Mouse (Mus musculus): ENCODE data around the gene Epb41l4b.
A peak's percentile ranks its signal among the peaks of the same experiment; 100 is the strongest.

The Epb41l4b gene

DNA sequence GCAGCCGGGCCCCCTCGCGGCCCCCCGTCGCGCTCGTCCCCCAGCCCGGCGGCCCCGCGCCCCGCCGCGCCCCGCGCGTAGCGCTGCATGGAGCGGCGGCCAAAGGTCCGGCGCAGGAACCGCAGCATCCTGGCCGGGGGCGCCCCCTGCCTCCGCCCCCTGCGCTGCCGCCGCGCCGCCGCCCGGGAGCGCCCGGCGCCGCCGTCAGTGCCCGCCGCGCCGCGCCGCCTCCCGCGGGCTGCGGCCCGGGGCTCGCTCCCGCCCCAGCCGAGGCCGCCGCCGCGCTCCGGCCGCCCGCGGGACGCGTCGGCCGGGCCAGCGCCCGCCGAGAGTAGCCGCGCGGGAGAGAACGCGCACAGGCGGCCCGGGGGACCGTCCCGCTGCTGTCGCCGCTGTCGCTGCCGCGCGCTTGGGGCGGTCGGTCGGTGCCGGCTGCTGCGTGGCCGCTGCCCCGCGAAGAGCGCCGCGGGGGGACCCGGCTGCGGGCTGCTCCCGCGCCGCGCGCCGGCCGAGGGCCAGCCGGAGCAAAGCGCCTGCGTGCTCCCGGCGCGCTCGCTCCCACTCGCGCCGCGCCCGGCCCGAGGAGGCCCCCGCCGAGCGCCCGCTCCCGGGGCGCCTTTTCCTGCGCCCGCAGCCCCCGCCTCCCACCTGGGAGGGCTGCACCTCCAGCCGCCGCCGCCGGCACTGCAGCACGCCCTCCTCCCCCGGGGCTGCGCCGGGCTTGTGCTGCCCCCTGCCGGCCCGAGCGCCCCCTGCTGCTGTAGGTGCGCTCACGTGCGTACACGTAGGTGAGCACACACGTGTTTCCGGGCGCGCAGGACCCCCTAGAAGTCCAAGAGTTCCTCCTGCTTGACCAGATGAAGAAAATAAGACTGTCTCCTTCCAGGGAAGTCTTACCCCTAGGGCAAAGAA lies at the start of gene Epb41l4b:
TSS of gene Epb41l4b (minus strand) at position 412 of the 912 bp plus-strand sequence.
- DNase-seq (ENCODE audit: extremely low spot score, low spot score) = peak; percentile 81

GRCm38 (mm10) chr4:57191543-57192283 lies 48.5 kb upstream of the Epb41l4b start:
- no peak for DNase-seq (ENCODE audit: extremely low spot score, low spot score)

- no peak for DNase-seq (ENCODE audit: extremely low spot score, low spot score)
Measured at GRCm38 (mm10) chr4:57189881-57190280, 46.6 kb upstream of the Epb41l4b start.

- DNase-seq (ENCODE audit: extremely low spot score, low spot score) = no peak
Measured at GRCm38 (mm10) chr4:57186035-57186434, 42.8 kb upstream of the Epb41l4b start.

DNA sequence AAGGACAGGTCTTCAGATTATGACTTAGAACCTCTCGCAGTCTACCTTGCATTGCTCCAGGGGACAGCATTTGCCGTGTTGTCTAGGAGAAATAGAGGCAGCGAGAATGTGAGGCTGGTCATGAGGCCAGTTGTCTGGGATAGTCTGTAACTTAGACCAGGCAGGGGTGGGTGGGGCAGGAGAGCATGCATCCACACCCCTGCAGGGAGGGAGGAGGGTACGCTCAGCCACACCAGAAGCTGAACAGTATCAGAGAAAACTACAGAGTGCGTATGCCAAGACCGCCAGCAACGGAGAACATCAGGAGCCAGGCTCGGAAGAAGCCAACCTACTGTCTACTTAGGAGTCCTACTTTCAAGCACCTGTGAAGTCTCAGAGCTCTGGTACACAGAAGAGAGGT lies 42.2 kb upstream of the Epb41l4b start:
- no peak for DNase-seq (ENCODE audit: extremely low spot score, low spot score)

DNA sequence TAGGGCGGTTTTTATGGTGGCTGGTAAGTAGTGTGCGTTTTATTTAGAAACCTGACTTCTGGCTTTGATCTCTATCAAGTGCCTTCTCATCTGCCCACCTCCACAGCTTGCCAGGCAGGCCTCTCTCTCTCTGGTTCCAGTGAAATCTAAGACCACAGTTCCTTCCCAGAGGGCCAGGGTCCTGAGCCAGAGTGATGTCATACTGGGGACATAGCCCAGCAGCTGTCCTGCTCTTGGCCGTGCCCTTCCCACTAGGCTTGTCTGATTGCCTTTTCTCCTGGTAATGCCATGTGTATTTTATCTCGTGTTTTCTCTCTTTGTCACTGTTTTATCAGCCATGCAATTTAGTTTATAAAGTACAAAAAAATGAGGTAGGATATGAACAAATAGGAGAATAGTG lies 40.3 kb upstream of the Epb41l4b start:
- no peak for DNase-seq (ENCODE audit: extremely low spot score, low spot score)

DNA sequence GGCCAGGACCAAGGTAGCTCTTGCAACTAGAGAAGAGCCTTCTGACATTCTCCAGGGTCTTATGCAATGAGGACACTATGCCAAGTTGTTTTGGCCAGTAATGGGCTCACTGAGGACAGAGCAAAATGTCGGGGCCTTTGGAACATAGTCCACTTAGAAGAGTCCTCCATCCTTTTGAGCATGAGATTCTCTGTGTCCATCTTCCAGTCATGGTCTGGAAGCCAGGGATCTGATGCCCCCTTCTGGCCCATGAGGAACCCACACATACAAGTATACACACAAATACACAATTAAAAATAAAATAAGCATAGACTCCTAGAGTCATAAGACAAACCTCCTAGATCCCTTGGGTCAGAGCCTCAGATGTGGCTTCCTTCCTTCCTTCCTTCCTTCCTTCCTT lies 38.3 kb upstream of the Epb41l4b start:
- DNase-seq (ENCODE audit: extremely low spot score, low spot score) = no peak

- DNase-seq (ENCODE audit: extremely low spot score, low spot score) = no peak
Measured at GRCm38 (mm10) chr4:57178881-57179280, 35.6 kb upstream of the Epb41l4b start.

GRCm38 (mm10) chr4:57175329-57175728 lies 32.1 kb upstream of the Epb41l4b start:
- no peak for DNase-seq (ENCODE audit: extremely low spot score, low spot score)

GRCm38 (mm10) chr4:57172861-57173260 lies 29.6 kb upstream of the Epb41l4b start:
- no peak for DNase-seq (ENCODE audit: extremely low spot score, low spot score)

DNA sequence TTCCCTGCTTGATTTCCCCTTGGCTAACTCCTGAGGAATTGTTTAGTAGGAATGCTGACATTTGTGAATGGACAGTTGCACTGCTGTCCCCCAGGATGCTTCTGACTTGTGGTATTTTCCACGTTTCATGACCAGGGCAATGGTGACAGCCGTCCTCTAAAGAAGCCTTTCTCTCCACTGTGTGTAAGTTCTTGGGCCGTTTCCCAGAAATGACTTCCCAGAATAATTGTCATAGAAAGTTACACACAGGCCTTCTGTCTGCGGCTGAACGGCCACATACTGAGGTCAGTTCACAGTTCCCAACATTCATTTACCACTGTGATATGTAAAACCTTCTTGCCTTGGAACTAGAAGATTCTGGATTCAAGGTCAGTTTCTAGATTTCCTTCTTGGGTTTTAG lies 28.6 kb upstream of the Epb41l4b start:
- DNase-seq (ENCODE audit: extremely low spot score, low spot score) = no peak

GRCm38 (mm10) chr4:57168680-57169079 lies 25.4 kb upstream of the Epb41l4b start:
- no peak for DNase-seq (ENCODE audit: extremely low spot score, low spot score)

DNA sequence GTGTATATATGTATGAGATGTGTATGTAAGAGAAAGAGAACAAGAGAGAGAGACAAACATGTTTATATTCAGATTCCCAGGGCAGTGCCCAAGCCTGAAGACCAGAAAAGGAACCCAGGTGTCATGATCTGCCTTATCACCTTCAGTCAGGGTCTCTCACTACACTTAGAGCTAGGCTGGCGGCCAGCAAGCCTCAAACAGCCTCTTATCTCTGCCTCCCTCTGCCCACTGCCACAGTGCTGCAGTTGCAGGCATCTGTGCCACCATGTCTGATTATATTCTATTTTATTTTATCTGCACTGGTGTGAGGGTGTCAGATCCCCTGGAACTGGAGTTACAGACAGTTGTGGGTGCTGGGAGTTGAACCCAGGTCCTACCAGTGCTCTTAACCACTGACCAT lies 25.0 kb upstream of the Epb41l4b start:
- no peak for DNase-seq (ENCODE audit: extremely low spot score, low spot score)

GRCm38 (mm10) chr4:57166922-57167870 lies 24.0 kb upstream of the Epb41l4b start:
- no peak for DNase-seq (ENCODE audit: extremely low spot score, low spot score)

DNA sequence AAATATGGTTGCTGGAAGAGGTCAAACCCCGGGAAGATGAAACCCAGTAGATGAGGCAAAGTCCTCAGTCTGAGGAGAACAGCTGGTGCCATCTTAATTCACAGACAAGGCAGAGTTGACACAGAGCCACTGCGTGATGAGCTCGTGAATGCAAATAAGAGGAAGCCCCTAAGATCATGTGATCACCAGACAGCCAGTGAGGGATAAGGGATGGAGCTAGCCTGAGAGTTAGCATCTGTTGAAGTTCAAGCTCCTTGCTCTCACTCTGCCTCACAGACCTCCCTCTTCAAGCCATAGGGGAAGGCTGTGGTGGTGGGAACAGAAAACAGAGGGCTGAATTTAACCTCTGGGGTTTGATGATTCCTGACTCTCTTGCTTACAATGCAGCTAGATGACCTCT lies 22.4 kb upstream of the Epb41l4b start:
- no peak for DNase-seq (ENCODE audit: extremely low spot score, low spot score)

DNA sequence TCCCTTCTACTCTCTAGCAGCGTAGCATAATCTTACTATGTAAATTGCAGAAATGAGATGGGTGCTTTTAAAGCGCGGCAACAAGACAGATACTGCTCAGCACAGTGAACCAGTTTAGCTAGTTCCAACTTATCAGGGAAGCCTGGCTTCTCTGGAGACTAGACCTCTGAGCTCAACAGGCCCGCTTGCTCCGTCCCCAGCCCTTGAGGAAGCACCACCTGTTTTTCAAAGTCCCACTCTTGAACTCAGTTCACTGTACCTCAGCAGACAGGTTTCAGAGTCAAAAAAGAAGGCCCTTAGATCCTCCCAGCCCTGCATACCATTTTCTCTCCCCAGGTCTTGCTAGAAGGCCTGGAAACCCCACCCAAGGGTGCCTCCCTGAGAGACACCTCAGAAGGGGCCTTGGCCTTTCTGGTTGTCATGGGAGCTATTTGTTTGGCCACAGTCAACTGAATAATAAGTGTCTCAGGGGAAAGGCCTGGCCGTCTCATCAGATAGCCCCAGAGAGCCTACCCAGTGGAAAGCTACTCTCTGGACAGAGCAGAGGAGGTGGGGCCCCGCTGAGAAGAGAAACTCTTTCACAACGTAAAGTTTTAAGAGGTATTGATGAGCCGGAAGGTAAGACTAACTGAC lies 21.5 kb upstream of the Epb41l4b start:
- DNase-seq (ENCODE audit: extremely low spot score, low spot score) = no peak

- DNase-seq (ENCODE audit: extremely low spot score, low spot score) = no peak
Measured at GRCm38 (mm10) chr4:57162789-57163722, 19.8 kb upstream of the Epb41l4b start.

DNA sequence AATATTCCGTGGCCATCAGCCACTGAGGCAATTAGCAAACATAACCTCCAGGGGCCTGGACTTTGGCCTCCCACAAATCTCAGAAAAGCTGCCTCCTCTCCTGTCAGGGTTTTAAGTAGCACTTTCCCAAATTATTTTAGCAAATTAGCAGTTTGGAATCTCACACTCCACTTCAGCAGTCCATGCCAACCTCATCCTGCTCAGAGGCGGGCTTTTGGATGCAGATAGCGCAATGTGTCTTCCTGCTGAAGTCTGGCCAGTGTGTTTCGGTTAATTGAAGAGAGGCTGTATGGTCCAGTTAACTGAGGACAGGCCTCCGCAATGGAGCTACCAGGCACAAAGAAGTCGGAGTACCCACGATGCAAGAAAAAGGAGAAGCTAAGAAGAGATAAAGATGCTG lies 17.3 kb upstream of the Epb41l4b start:
- no peak for DNase-seq (ENCODE audit: extremely low spot score, low spot score)

- DNase-seq (ENCODE audit: extremely low spot score, low spot score) = no peak
Measured at GRCm38 (mm10) chr4:57156549-57157169, 13.4 kb upstream of the Epb41l4b start.
